Mouse (Mus musculus) 416B (cell line): ENCODE results near the gene Ctsk.
"Not testable (repeated sequence)": the region's sequence is repeated elsewhere in the genome, so short reads cannot be mapped to it uniquely, and the experiment has no call there.

Experiments used
- DNase-seq: peaks from one replicate; pipeline ENCODE4 v3.0.0; 2011; ENCODE audit warnings: low read depth

The Ctsk gene

GRCm38 (mm10) chr3:95524673-95525072, 25.6 kb downstream of the Ctsk start:
- no peak for DNase-seq

GRCm38 (mm10) chr3:95526111-95526510, 27.1 kb downstream of the Ctsk start:
- DNase-seq, result no peak

- DNase-seq, result peak; percentile 31
Measured at GRCm38 (mm10) chr3:95526622-95527211, 27.7 kb downstream of the Ctsk start, which contains the start of gene Ctss. TSS of gene Ctss (plus strand) at chr3:95526786.

GRCm38 (mm10) chr3:95529814-95530213, 30.8 kb downstream of the Ctsk start:
- DNase-seq, result no peak

- DNase-seq, result no peak
Measured at GRCm38 (mm10) chr3:95531025-95531424, 32.0 kb downstream of the Ctsk start.

GRCm38 (mm10) chr3:95533364-95533763, 34.3 kb downstream of the Ctsk start:
- no peak for DNase-seq

GRCm38 (mm10) chr3:95534927-95535326, 35.9 kb downstream of the Ctsk start:
- DNase-seq, result no peak

GRCm38 (mm10) chr3:95538936-95539335, 39.9 kb downstream of the Ctsk start:
- DNase-seq, result no peak

- peak; percentile 60 for DNase-seq
Measured at GRCm38 (mm10) chr3:95539837-95540236, 40.8 kb downstream of the Ctsk start.

GRCm38 (mm10) chr3:95541186-95541585, 42.1 kb downstream of the Ctsk start:
- DNase-seq, result not testable (repeated sequence)

GRCm38 (mm10) chr3:95542171-95542570, 43.1 kb downstream of the Ctsk start:
- no peak for DNase-seq

- DNase-seq, result no peak
Measured at GRCm38 (mm10) chr3:95542981-95543380, 43.9 kb downstream of the Ctsk start.

GRCm38 (mm10) chr3:95550176-95550575, 51.1 kb downstream of the Ctsk start:
- DNase-seq, result no peak

GRCm38 (mm10) chr3:95553986-95554385, 54.9 kb downstream of the Ctsk start:
- DNase-seq, result no peak
